Mouse (Mus musculus) limb, embryonic 11.5 days (tissue): ENCODE measurements around the gene Il22ra1. TPM values are rescaled to one million over a fixed set of nuclear protein-coding genes. Genes with fewer than 3 reads are reported as not detected.

Experiments
- ATAC-seq: fragments of 200-750 bp; cut with Nextera tagmentation; 2 replicates; pipeline ENCODE4 v1.8.0; 2017; ENCODE audit warnings: low read depth; ENCODE audit not compliant: insufficient number of reproducible peaks, low FRiP score, low TSS enrichment
- DNase-seq: peaks from one replicate; pipeline ENCODE4 v3.0.0-alpha.2; 2015; ENCODE audit warnings: low spot score
- H3K27ac ChIP-seq: fragments of 300-500 bp; sonication (generic); replicated peaks from 2 replicates; pipeline ENCODE4 v1.5.1; 2014; ENCODE audit warnings: low read depth, mild to moderate bottlenecking, low read length
- H3K27me3 ChIP-seq: fragments of 300-500 bp; sonication (generic); 2 replicates; pipeline ENCODE4 v1.6.1; 2014; ENCODE audit warnings: mild to moderate bottlenecking, low read length, mixed read lengths; ENCODE audit not compliant: control insufficient read depth, insufficient read depth
- H3K36me3 ChIP-seq: fragments of 300-500 bp; sonication (generic); 2 replicates; pipeline ENCODE4 v1.6.1; 2014; ENCODE audit warnings: mild to moderate bottlenecking, low read length, moderate library complexity, mixed read lengths; ENCODE audit not compliant: control insufficient read depth, insufficient read depth
- H3K4me1 ChIP-seq: fragments of 300-500 bp; sonication (generic); 2 replicates; pipeline ENCODE4 v1.6.1; 2014; ENCODE audit warnings: low read length, mixed read lengths; ENCODE audit not compliant: control insufficient read depth, insufficient read depth
- H3K4me2 ChIP-seq: fragments of 300-500 bp; sonication (generic); 2 replicates; pipeline ENCODE4 v1.6.1; 2014; ENCODE audit warnings: low read depth, mild to moderate bottlenecking, moderate library complexity; ENCODE audit not compliant: severe bottlenecking
- H3K4me3 ChIP-seq: fragments of 300-500 bp; sonication (generic); 2 replicates; pipeline ENCODE4 v1.5.1; 2014; ENCODE audit warnings: low read depth, low read length
- H3K9ac ChIP-seq: fragments of 300-500 bp; sonication (generic); 2 replicates; pipeline ENCODE4 v1.6.1; 2014; ENCODE audit warnings: mild to moderate bottlenecking, low read length
- H3K9me3 ChIP-seq: fragments of 300-500 bp; sonication (generic); 2 replicates; pipeline ENCODE4 v1.6.1; 2016; ENCODE audit warnings: low read length; ENCODE audit not compliant: control insufficient read depth
- WGBS: fragments of 180-500 bp; shearing (Covaris S2); extraction: QIAGEN DNeasy Blood & Tissue Kit; methylation state at CpG from one replicate; pipeline ENCODE4 v1.1.7; 2014; 5-methylcytosine and 5-hydroxymethylcytosine counted together
- polyA plus RNA-seq: library from polyadenylated mRNA; unstranded; fragments of >200 nt; fragmentation: Nextera tagmentation; extraction: Ambion mirVana; gene quantifications from 2 replicates; pipeline ENCODE4 v1.2.1, GENCODE M21; 2014

The Il22ra1 gene
- polyA plus RNA-seq, 1 experiment from 2014 or later, result not detected

DNA sequence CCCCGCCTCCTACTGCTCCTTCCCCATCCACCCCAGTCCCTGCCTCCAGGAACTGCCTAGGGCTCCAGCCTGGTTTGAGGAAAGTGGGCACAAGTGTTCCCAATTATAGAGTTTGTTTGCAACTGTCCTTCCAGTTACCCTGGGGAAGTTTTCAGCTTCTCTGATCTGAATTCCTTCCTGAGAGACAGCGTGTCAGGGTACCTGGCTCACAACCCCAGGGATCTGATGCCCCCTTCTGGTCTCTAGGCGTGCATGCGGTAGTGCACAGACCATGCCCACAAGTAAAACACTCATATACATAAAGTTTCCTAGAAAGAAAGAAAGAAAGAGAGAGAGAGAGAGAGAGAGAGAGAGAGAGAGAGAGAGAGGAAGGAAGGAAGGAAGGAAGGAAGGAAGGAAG lies 30.4 kb downstream of the Il22ra1 start:
- H3K27me3 ChIP-seq, result no peaks in the 10 kb centered on the region
- DNase-seq, result no peak
- peaks cover 7% of the 10 kb centered on the region for H3K9me3 ChIP-seq
- H3K27ac ChIP-seq, result no peak overlapping the region
- no peak for ATAC-seq
- H3K9ac ChIP-seq, result no peak overlapping the region
- H3K4me3 ChIP-seq, result no peak overlapping the region
- H3K4me1 ChIP-seq, result no peaks in the 10 kb centered on the region
- WGBS, result 35% methylated on average over 4 of the region's 4 CpGs
- H3K4me2 ChIP-seq, result no peak overlapping the region
- no peaks in the 10 kb centered on the region for H3K36me3 ChIP-seq

- WGBS, result 51% methylated on average over 6 of the region's 6 CpGs
- Histone ChIP-seq H3K27ac (no peak overlapping the region), H3K9ac (no peak overlapping the region), H3K4me3 (no peak overlapping the region), H3K4me2 (no peak overlapping the region), H3K4me1 (no peaks in the 10 kb centered on the region), H3K9me3 (peaks cover 5% of the 10 kb centered on the region), H3K27me3 (no peaks in the 10 kb centered on the region), H3K36me3 (no peaks in the 10 kb centered on the region)
- ATAC-seq, result no peak
- no peak for DNase-seq
Observed at GRCm38 (mm10) chr4:135758825-135759224, 30.9 kb downstream of the Il22ra1 start.

DNA sequence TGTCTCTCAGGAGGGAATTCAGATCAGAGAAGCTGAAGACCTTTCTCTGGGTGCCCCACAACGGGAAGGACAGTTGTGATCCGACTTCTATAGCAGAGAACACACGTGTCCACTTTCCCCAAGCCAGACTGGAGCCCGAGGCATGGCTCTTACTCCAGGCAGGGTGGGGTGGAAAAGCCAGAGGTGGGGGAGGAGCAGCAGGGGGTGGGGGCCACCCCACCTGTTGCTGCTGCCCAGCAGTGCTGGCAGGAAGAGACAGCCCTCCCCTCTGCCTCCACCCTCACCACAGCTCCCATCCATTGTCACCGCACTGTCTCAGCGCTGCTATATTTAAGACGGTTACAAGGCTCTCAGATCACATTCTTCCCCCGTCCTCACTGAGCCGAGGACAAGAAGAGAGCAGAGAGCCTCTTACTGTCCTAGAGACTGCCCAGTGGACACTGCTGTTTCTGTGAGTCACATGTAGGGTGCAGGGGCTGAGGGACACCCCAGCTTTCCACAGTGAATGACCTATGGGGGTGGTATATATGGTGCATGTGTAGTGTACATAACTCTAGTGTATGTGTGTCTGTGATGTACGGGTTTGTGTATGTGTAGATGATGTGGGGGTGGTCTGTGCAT lies 31.5 kb downstream of the Il22ra1 start, which contains the start of gene Myom3:
Myom3 (plus strand) TSS at position 360 of the 621 bp plus-strand sequence.
- H3K9me3 ChIP-seq, result no peaks in the 10 kb centered on the region
- H3K4me1 ChIP-seq, result no peaks in the 10 kb centered on the region
- WGBS, result 72% methylated on average over 10 of the region's 10 CpGs
- H3K27me3 ChIP-seq, result no peaks in the 10 kb centered on the region
- H3K27ac ChIP-seq, result no peak within 1 kb of the TSS
- ATAC-seq (no peak), DNase-seq (no peak)
- no peak within 1 kb of the TSS for H3K9ac ChIP-seq
- H3K4me2 ChIP-seq, result no peak within 1 kb of the TSS
- no peaks in the 10 kb centered on the region for H3K36me3 ChIP-seq
- H3K4me3 ChIP-seq, result no peak within 1 kb of the TSS

DNA sequence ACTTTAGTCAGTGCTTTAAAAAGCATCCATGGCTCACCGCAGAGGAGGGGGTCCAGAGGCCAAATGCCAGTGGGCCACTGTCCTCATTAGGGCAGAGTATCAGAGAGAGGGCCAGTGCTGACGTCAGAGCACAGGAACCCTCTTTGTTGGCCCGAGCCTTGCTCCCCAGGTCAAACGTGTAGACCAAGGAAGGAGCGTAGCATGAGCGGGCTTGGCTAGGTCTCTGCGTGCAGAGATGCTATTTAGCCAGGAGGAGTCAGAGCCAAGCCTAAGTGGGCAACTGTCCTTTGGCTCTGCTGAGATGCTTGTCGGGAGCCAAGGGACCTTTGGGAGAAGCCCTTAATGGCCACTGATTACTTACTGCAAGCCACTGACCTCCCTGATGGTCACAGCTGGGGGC lies 33.1 kb downstream of the Il22ra1 start:
- Histone ChIP-seq H3K4me3 (no peak overlapping the region), H3K9ac (no peak overlapping the region), H3K9me3 (no peaks in the 10 kb centered on the region), H3K27ac (no peak overlapping the region), H3K36me3 (no peaks in the 10 kb centered on the region), H3K4me1 (no peaks in the 10 kb centered on the region), H3K27me3 (no peaks in the 10 kb centered on the region), H3K4me2 (no peak overlapping the region)
- ATAC-seq, result no peak
- DNase-seq, result no peak
- WGBS, result 62% methylated on average over 8 of the region's 8 CpGs

DNA sequence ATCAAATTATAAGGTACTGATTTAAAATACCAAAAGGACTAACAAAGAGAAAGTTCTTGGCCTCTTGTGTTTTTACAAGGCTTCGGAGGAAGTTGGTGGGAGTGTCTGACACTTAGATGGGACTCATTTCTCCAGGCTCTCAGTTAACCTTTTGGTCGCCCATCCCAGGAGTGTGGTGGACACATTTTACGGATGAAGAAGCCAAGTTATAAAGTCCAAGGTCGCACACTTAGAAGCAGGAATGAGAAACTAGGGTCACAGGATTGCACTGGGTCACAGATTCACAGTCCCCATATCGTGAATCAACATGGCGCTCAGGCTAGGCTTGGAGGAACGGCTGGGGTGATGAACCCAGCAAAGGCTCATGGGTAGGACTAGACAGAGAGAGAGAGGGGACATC lies 33.6 kb downstream of the Il22ra1 start:
- no peaks in the 10 kb centered on the region for H3K9me3 ChIP-seq
- 76% methylated on average over 7 of the region's 7 CpGs for WGBS
- H3K4me2 ChIP-seq, result no peak overlapping the region
- H3K9ac ChIP-seq, result no peak overlapping the region
- ATAC-seq (no peak), DNase-seq (no peak)
- no peaks in the 10 kb centered on the region for H3K4me1 ChIP-seq
- H3K4me3 ChIP-seq, result no peak overlapping the region
- no peak overlapping the region for H3K27ac ChIP-seq
- no peaks in the 10 kb centered on the region for H3K27me3 ChIP-seq
- H3K36me3 ChIP-seq, result no peaks in the 10 kb centered on the region

- Histone ChIP-seq H3K27ac (no peak overlapping the region), H3K9me3 (no peaks in the 10 kb centered on the region), H3K27me3 (no peaks in the 10 kb centered on the region), H3K4me2 (peak overlapping the region; percentile 40), H3K4me1 (no peaks in the 10 kb centered on the region), H3K36me3 (no peaks in the 10 kb centered on the region), H3K9ac (no peak overlapping the region), H3K4me3 (peak overlapping the region; percentile 20)
- ATAC-seq (peak; percentile 61; the same call in 1 of the 2 replicates), DNase-seq (peak; percentile 76)
- WGBS, result 10% methylated on average over 19 of the region's 19 CpGs
Observed at GRCm38 (mm10) chr4:135762251-135762906, 34.4 kb downstream of the Il22ra1 start.

- Histone ChIP-seq H3K4me3 (no peak overlapping the region), H3K27ac (no peak overlapping the region), H3K27me3 (no peaks in the 10 kb centered on the region), H3K4me2 (no peak overlapping the region), H3K9ac (no peak overlapping the region), H3K9me3 (no peaks in the 10 kb centered on the region), H3K36me3 (no peaks in the 10 kb centered on the region), H3K4me1 (no peaks in the 10 kb centered on the region)
- ATAC-seq, result no peak
- no peak for DNase-seq
- 89% methylated on average over 13 of the region's 13 CpGs for WGBS
Observed at GRCm38 (mm10) chr4:135764700-135765099, 36.7 kb downstream of the Il22ra1 start.

GRCm38 (mm10) chr4:135765707-135766106 lies 37.7 kb downstream of the Il22ra1 start:
- Histone ChIP-seq H3K9me3 (no peaks in the 10 kb centered on the region), H3K4me3 (no peak overlapping the region), H3K27me3 (no peaks in the 10 kb centered on the region), H3K9ac (no peak overlapping the region), H3K4me2 (no peak overlapping the region), H3K27ac (no peak overlapping the region), H3K4me1 (no peaks in the 10 kb centered on the region), H3K36me3 (no peaks in the 10 kb centered on the region)
- DNase-seq (no peak), ATAC-seq (no peak)
- 75% methylated on average over 8 of the region's 8 CpGs for WGBS
